In the genomic region with DNA sequence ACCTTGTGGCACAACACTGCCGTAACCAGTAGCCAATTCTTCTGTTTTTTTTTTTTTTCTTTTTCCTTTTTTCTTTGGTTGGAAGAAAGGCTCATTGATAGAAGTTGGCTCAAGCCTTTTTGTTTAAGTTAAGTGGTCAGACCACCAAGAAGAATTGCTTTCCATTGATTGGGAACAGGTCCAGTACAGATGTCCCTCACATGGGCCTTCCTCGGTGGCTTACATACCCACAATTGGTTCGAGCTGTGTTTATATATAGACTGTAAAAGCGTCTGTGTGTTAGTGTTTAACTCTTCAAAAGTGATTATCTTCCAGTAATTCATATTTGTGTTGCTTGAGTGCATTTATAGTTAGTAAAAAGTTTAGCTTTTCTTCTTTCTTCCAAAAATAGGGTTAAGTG, we compare ENCODE assay signal across 12 mouse cellular contexts.
"Had no signal": no experiment of that assay in that cellular context is flagged by ENCODE, and none has a peak within 500 bp of the region (broad histone marks: within the 10 kb centered on the region; RNA-seq: fewer than 3 reads in every experiment).

No protein-coding gene starts in this region.

- H3K36me3 ChIP-seq: limb, embryonic 10.5 days; liver, embryonic 12.5 days; neural tube, embryonic 15.5 days had no signal

- H3K9me3 ChIP-seq: limb, embryonic 10.5 days; liver, embryonic 12.5 days; neural tube, embryonic 15.5 days had no signal

- H3K4me1 ChIP-seq: neural tube, embryonic 15.5 days had no signal

- H3K27ac ChIP-seq: left cerebral cortex, adult 2 months; limb, embryonic 10.5 days; liver, embryonic 12.5 days; neural tube, embryonic 15.5 days had no signal

- H3K4me3 ChIP-seq: left cerebral cortex, adult 2 months; limb, embryonic 10.5 days; liver, embryonic 12.5 days; myocyte; neural tube, embryonic 15.5 days had no signal

- H3K9ac ChIP-seq: liver, embryonic 12.5 days; liver, postnatal 0 days; neural tube, embryonic 15.5 days had no signal

- H3K4me2 ChIP-seq: liver, embryonic 12.5 days; neural tube, embryonic 15.5 days had no signal

- DNase-seq: kidney, adult 8-10 months; kidney, postnatal 25 days; midbrain, embryonic 14.5 days; right cerebral cortex, adult 18-20 months; right cerebral cortex, postnatal 25 days had no signal

- ATAC-seq: inflammation-experienced regulatory T-cells, adult 6 months; liver, embryonic 12.5 days had no signal

- H3K27me3 ChIP-seq: liver, embryonic 12.5 days; neural tube, embryonic 15.5 days had no signal
